Mouse (Mus musculus): ENCODE data around the gene Zfp526.

The Zfp526 gene

DNA sequence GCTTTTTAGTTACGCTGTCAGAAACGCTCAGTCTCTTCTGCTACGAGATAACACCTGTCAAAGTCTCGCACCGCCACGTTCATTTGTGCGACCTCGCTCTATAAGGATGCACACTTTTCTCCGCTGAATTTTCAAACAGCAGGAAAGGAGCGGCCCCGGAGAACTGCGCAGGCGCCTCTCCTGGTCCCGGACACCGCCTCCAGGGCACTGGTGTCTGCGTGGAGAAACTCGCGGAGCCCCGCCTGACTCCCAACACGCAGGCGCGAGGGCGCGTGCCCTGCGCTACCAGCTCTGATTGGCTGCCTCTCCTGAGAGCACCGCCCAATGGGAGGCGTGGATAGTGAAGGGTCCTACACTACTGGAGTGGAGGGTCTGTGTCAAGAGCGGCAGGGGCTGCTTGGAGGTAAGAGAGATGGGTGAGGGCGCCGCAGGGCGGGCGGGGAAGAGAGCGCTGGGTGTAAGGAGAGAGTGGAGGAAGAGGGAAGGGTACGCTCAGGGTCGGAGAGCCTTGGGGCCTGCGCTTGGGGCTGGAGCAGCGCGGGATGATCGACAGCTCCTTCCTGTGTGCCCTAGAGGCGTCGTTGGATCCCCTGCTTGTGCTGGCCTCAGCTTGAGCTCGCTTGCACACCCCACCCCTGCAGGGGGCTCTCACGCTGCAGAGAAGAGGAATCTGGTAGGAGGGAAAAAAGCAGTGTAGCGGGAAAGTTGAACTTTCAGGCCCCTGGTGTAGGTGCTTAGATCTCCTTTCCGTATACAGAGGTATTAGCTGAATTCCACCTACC, at the start of gene Zfp526:
TSS of gene Zfp526 (plus strand) at position 324 of the 782 bp plus-strand sequence.
- DNase-seq (ENCODE audit: extremely low spot score) = peak; percentile 96

DNA sequence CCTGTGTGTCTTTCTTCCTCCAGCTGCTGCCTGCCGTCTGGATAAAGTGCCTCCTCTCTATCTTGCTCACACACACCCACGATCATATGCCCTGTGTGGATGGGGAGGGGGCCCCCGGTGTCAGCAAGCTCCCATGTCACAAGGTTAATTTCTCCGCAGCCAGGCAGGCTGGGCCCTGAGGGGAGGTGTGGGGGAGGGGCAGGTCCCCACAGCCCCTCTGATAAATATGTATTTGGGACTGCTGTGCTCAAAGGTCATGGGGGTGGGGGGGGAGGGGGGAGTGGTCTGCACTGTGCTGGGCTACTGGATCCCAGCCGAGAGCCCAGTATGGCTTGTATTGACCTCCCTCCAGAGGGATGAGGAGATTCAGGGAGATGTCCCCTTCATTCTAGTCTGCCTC, 48.6 kb upstream of the Zfp526 start:
- no peak for DNase-seq (ENCODE audit: extremely low spot score)

GRCm38 (mm10) chr7:25174343-25174742, 46.9 kb upstream of the Zfp526 start:
- no peak for DNase-seq (ENCODE audit: extremely low spot score)

GRCm38 (mm10) chr7:25178317-25178716, 42.9 kb upstream of the Zfp526 start:
- no peak for DNase-seq (ENCODE audit: extremely low spot score)

DNA sequence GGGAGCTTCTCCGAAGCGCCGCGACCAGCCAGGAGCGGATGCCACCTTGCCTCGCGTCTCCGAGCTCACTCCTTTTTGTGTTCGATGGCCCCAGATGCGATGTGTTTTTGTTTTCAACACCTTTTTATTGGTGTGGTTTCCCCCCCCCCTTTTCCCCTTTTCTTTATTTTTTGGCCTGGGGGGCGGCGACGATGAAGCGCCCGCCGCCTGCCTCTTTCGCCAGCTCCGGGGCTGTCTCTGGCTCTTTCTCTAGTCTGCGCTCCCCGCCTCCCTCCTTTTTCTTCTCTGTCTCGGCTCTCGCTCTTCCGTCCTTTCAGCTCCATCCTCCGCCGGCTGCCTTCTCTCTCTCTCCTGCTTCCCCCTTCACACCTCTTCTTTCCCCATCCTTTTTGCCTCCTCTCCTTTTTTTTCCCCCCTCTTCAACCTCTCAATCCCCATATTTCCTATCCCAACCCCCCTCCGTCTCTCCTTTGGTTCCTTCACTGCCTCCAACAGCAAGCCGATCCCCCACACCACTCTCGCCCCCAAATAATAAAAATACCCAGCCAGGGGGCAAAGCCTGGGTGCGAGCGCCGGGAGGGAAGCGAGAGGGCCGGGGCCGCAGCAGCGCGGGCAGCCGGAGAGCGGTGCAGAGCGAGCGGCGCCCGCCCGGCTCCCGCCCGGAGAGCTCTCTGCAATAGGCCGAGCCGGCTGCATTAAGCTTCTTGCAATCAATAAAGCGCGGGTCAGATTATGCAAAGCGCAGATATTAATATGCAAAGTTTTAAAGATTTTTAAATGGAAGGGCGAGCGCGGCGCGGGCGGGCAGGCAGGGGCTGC, 42.2 kb upstream of the Zfp526 start:
- DNase-seq (ENCODE audit: extremely low spot score) = peak; percentile 50

- peak; percentile 88 for DNase-seq (ENCODE audit: extremely low spot score)
Observed at GRCm38 (mm10) chr7:25179606-25180161, 41.5 kb upstream of the Zfp526 start, which contains the start of gene Pou2f2. Pou2f2 (minus strand) TSS chr7:25179726.

- DNase-seq (ENCODE audit: extremely low spot score) = no peak
Observed at GRCm38 (mm10) chr7:25180512-25180911, 40.7 kb upstream of the Zfp526 start.

- peak; percentile 65 for DNase-seq (ENCODE audit: extremely low spot score)
Observed at GRCm38 (mm10) chr7:25181331-25181790, 39.9 kb upstream of the Zfp526 start.

DNA sequence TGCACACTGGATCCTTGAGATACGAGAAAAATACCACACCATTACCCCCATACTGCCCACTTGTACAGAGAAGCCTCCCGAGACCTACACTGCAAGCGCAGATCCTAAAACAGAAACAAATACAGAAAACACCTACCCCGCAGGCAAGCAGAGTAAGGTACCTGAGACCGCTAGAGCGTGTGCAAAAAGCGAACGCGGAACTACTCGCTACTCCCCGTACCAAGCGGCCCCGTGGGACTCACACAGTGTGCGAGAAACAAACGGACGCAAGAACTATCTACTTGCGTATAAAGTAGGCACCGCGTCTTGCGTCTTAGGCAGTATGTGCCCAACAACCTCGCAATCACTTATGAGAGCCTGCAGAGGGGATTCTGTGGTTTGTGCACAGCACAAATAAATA, 39.4 kb upstream of the Zfp526 start:
- no peak for DNase-seq (ENCODE audit: extremely low spot score)

- DNase-seq (ENCODE audit: extremely low spot score) = no peak
Observed at GRCm38 (mm10) chr7:25184091-25184490, 37.1 kb upstream of the Zfp526 start.

- peak; percentile 91 for DNase-seq (ENCODE audit: extremely low spot score)
Observed at GRCm38 (mm10) chr7:25187662-25188650, 33.3 kb upstream of the Zfp526 start.

- DNase-seq (ENCODE audit: extremely low spot score) = no peak
Observed at GRCm38 (mm10) chr7:25190806-25191205, 30.4 kb upstream of the Zfp526 start.

GRCm38 (mm10) chr7:25192110-25192509, 29.1 kb upstream of the Zfp526 start:
- DNase-seq (ENCODE audit: extremely low spot score) = no peak

DNA sequence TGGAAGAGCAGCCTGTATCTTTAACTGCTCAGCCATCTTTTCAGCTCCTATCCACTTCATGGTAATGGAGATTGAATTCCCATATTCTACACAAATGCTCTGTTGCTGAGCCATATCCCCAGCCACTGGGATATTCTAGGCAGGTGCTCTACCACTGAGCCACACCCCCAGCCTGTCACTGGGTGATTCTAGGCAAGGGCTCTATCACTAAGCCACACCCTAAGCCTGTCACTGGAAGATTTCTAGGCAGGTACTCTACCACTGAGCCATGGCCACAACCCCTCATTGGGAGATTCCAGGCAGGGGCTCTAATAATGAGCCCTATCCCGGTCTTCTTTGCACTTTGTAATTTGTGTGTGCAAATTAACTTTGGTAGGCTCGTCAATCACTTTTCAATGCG, 26.1 kb upstream of the Zfp526 start:
- no peak for DNase-seq (ENCODE audit: extremely low spot score)

GRCm38 (mm10) chr7:25196107-25196506, 25.1 kb upstream of the Zfp526 start:
- no peak for DNase-seq (ENCODE audit: extremely low spot score)

DNA sequence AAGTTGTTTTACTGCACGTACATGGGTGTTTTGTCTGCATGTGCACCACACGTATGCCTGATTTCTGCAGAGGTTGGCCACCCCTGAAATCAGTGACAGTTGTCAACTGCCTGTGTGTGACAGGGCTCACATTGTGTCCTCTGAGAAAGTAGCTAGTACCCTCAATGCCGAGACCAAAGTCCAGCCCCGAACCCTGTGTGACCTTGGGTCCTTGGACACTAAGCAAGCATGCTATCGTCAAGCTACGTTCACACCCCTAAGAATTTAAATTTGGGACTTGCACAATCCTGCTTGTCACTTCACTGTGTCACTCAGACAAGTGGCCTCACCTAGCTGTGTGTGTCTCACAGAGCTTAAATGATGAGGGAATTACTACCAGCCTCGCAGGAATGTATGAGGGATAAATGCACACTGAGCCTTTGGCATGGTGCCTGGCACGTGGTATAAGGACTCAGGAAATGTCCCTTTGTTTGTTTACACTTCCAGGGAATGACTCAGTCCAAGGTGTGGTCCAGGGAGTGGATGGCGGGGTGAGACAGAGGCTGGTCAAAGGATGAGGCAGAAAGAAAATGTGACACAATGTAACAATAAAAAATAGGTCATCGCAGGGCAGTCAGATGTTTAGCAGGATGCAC, 23.7 kb upstream of the Zfp526 start:
- no peak for DNase-seq (ENCODE audit: extremely low spot score)

DNA sequence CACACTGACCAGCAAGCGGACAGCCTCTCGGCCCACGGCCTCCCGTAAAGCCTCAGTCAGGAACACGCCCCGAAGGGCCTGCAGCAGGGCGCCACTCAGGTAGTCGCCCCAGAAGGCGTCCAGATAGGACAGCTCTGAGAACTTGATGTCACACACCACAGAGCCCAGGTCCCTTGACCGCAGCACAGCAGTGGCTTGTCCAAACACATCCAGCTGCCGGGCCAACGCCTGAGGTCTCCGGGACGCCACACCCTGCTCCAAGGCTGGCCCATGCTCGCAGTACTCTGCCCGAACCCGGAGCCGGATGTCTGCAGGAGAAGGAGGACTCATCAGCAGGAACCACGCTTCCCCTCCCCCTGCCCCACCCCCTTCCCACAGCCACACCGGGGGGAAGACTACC, 17.6 kb upstream of the Zfp526 start:
- DNase-seq (ENCODE audit: extremely low spot score) = no peak

DNA sequence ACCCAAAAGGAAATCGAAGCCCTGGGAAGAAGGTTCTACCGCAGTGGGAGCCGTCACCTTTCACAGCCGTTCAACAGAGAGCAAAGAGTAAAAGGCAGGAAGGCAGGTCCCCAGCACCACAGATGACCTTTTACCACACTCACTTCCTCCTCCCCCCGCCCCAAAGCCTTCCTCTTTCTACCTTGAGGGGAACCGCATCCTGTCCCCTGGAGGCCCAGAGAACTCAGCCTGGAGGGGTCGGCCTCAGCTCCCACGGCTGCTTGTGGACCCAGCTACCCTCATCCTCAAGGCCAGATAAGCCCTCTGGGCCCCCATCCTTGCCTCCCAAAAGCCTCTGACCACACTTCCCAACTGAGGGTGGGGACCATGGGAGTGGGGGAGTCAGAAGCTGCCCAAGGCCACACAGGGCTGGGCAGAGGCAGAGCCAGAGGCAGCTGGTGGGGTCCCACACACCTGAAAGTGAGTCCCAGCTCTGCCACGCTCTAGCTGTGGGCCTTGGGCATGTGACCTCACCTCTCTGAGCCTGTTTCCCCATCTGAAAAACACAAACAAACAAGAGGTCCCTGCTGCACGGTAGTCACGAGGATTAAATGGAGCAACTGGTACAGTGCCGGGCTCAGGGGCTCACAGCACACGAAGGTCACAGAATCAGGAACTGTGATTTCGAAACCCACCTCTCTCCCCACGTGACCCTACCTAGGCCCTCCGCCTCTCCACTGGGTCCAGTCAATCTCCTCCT, 15.7 kb upstream of the Zfp526 start:
- no peak for DNase-seq (ENCODE audit: extremely low spot score)

DNA sequence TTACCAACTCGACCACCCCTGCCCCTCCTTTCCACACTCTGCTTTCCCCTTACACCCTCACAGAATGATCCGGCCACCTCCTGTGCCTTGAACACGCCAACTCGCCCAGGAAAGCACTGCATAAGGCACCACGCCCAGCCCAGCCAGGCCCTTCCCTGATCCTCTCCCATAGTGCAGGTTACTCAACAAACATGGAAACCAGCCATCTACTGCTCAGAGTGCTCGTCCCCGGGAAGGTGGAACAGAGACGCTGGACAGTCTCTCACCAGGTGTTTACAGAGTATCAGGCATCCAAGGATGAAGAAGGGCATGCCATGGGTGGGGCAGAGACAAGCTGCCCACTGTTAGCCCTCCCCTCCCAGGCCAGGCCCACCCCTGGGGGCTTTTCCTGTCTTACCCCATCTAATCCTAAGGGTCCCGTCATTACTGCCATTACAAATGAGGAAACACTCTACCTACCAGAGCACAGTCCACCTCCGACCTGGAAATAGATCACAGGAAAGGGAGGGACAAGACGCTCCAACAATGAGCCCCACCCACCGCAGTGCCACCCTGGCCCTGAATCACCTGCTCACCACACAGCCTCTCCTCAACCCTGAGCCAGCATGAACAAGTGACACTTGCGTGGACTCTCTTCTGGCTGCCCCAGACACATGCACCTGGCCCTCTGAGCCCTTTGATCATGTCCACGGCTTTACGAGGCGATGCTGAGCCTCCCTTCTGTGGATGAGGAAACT, 15.0 kb upstream of the Zfp526 start:
- no peak for DNase-seq (ENCODE audit: extremely low spot score)

Data from embryo, embryonic 9.5 days (tissue).